Mouse (Mus musculus) neural tube, embryonic 14.5 days (tissue): ENCODE results near the gene Trim45. TPM values are rescaled to one million over a fixed set of nuclear protein-coding genes. Genes with fewer than 3 reads are reported as not detected.

Experiments used
- ATAC-seq: fragments of 200-750 bp; cut with Nextera tagmentation; 2 replicates; pipeline ENCODE4 v1.8.0; 2017; ENCODE audit warnings: low read depth, mild to moderate bottlenecking, moderate TSS enrichment, moderate library complexity
- H3K27ac ChIP-seq: fragments of 300-500 bp; sonication (generic); 2 replicates; pipeline ENCODE4 v1.5.1; 2014; ENCODE audit warnings: low read depth, mild to moderate bottlenecking, control low read depth, low read length, moderate library complexity, mixed read lengths
- H3K27me3 ChIP-seq: fragments of 300-500 bp; sonication (generic); 2 replicates; pipeline ENCODE4 v1.6.1; 2014; ENCODE audit warnings: low read length; ENCODE audit not compliant: control insufficient read depth, insufficient read depth
- H3K36me3 ChIP-seq: fragments of 300-500 bp; sonication (generic); 2 replicates; pipeline ENCODE4 v1.6.1; 2014; ENCODE audit warnings: low read length, mixed read lengths; ENCODE audit not compliant: control insufficient read depth, insufficient read depth
- H3K4me1 ChIP-seq: fragments of 300-500 bp; sonication (generic); 2 replicates; pipeline ENCODE4 v1.6.1; 2014; ENCODE audit warnings: low read length; ENCODE audit not compliant: control insufficient read depth, insufficient read depth
- H3K4me2 ChIP-seq: fragments of 300-500 bp; sonication (generic); 2 replicates; pipeline ENCODE4 v1.6.1; 2014; ENCODE audit warnings: mild to moderate bottlenecking, low read depth, low read length, control low read depth
- H3K4me3 ChIP-seq: fragments of 300-500 bp; sonication (generic); 2 replicates; pipeline ENCODE4 v1.5.1; 2014; ENCODE audit warnings: low read depth, low read length, control low read depth, mixed read lengths
- H3K9ac ChIP-seq: fragments of 300-500 bp; sonication (generic); replicated peaks from 2 replicates; pipeline ENCODE4 v1.6.1; 2014; ENCODE audit warnings: low read depth, mild to moderate bottlenecking, control low read depth, low read length, mixed read lengths
- H3K9me3 ChIP-seq: fragments of 300-500 bp; sonication (generic); 2 replicates; pipeline ENCODE4 v1.6.1; 2016; ENCODE audit warnings: low read length; ENCODE audit not compliant: control insufficient read depth
- WGBS: fragments of 180-500 bp; shearing (Covaris S2); extraction: QIAGEN DNeasy Blood & Tissue Kit; methylation state at CpG from one replicate; pipeline ENCODE4 v1.1.7; 2014; 5-methylcytosine and 5-hydroxymethylcytosine counted together
- polyA plus RNA-seq: library from polyadenylated mRNA; unstranded; fragments of >200 nt; fragmentation: Nextera tagmentation; extraction: Ambion mirVana; gene quantifications from 2 replicates; pipeline ENCODE4 v1.2.1, GENCODE M21; 2014

Gene Trim45
- polyA plus RNA-seq, 1 experiment from 2014 or later: 4.9 TPM

DNA sequence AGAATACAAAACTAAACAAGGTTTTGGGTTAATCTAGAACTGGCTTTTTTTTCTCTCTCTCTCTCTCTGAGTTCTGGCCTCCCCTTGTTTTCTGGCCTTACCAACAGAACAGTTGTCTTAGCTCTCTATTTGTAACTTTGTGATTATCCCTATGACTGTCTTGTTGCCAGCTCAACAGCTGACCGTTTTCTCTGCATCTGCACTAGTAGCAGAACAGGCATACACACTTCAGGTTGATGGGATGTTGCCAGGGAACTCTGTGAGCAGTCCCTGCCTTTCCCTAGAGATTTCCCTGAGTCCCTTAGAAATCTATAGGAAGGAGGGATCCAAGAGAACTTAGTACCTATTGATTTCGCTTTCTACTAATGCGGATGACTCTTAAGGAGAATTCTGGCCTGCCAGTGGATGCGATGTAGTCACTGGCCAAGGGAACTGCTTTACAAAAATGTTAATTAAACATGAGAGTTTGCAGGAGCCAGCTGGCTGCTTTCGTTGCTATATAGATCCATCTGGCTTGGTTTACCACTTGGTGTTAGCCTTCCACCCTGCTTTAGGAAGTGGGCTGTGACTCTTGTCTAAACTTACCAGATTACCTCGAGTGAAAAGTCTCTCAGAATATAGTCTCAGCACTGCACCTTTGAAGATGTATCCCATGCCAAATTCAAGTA is 2.2 kb downstream of the Trim45 start:
- WGBS: 72% methylated on average over 6 of the region's 6 CpGs
- H3K27ac ChIP-seq: no peak overlapping the region
- no peaks in the 10 kb centered on the region for H3K27me3 ChIP-seq
- 0 out of 2 replicates have a peak overlapping the region, but pooled peaks have one; percentile 5 for H3K4me2 ChIP-seq
- H3K36me3 ChIP-seq: 0 out of 2 replicates have a peak, but pooled peaks cover 10% of the 10 kb centered on the region
- H3K4me3 ChIP-seq: no peak overlapping the region
- H3K4me1 ChIP-seq: peaks cover 10% of the 10 kb centered on the region
- H3K9ac ChIP-seq: no peak overlapping the region
- ATAC-seq: no peak
- H3K9me3 ChIP-seq: no peaks in the 10 kb centered on the region

DNA sequence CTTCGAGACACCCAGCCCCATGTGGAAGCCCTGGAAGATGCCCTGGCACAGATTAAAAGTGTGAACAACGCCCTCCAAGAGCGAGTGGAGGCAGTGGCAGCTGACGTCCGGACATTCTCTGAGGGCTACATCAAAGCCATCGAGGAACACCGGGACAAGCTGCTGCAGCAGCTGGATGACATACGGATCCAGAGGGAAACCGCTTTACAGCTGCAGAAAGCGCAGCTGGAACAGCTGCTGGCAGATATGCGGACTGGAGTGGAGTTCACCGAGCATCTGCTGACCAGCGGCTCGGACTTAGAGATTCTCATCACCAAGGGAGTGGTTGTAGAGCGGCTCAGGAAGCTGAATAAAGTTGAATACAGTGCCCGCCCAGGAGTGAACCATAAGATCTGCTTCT is 3.2 kb downstream of the Trim45 start:
- Histone ChIP-seq H3K36me3 (peaks cover 10% of the 10 kb centered on the region; the same call in 1 of the 2 replicates), H3K4me2 (no peak overlapping the region), H3K9me3 (no peaks in the 10 kb centered on the region), H3K4me3 (no peak overlapping the region), H3K4me1 (peaks cover 10% of the 10 kb centered on the region), H3K9ac (no peak overlapping the region), H3K27me3 (no peaks in the 10 kb centered on the region), H3K27ac (no peak overlapping the region)
- no peak for ATAC-seq
- 82% methylated on average over 16 of the region's 16 CpGs for whole genome bisulfite sequencing

DNA sequence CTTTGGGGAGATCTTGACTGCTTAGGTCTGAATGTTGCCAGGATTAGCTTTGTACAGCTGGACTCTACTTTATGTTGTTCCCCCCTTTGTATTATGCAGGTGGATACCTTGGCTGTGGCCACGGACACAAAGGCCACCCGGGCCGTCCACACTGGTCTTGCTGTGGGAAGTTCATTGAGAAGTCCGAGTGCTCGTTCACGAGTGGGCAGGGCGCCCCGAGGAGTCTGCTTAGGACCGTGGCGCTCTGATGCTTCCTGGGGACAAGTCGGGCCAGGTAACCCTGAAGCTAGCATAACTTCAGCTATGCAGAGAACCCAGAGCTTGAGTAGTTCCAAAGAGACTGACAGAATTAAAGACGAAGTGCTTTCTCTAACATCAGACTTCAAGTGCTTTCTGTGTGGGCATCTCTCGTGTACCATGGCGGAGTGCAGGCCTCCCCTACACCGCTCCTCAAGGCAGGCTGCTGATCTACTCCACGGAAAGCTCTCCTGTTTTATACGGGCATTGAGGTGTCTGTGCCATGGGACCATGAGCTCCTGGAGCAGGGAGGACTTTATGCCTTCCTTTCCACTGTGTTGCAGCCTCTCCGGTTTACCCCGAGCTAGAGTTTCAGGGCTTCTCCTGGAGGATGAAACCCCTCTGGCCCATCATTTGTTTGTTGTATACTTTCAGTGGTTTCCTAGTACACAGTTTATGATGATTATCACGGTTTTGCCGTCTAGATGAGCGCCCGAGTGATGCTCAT is 9.5 kb downstream of the Trim45 start:
- Histone ChIP-seq H3K4me2 (no peak overlapping the region), H3K4me3 (no peak overlapping the region)

DNA sequence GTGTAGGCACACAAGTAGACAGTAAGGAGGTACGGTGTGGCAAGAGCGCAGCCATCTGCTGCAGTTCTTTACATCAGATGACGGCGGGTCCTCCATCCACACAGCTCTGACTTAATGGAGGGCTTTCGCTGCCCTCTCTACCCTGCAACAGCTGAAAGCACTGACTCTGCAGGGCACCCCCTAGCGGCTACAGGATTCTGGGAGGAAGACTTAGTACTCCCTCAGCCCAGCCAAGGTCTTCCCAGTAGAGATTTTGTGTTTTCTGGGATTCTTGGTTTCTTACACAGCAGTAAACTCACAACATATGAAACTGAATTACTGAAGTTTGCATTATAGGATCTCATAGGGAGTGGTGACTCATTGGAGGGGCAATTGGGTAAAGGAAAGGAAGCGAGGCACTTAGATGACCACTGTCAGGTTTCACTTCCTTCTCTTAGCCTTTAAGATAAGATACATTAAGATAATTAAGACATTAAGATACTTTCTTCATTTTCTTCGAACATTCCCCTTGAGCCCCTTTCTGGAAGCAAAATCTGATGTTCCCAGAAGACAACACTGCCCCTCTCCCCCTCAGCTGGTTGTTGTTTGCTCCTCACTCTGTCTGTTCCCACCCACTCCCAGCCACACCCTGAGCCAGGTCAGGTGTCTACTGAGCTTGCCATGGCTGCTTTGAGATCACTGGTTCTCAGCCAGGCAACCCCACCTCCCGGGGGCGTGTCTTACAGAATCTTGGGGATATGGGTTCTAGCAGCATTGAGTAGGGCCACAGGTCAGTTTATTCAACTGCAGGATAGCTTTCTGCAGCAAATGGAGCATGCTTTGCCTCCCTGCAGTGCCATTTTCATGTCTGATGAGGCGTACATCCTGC is 10.3 kb downstream of the Trim45 start:
- WGBS: 76% methylated on average over 11 of the region's 11 CpGs
- no peak overlapping the region for H3K9ac ChIP-seq

More for the DNA sequence above, 9.5 kb downstream of the Trim45 start:
- WGBS: 95% methylated on average over 23 of the region's 23 CpGs
- no peaks in the 10 kb centered on the region for H3K9me3 ChIP-seq
- H3K9ac ChIP-seq: no peak overlapping the region
- H3K36me3 ChIP-seq: peaks cover 34% of the 10 kb centered on the region
- no peak overlapping the region for H3K27ac ChIP-seq
- ATAC-seq: no peak
- H3K27me3 ChIP-seq: no peaks in the 10 kb centered on the region
- no peaks in the 10 kb centered on the region; the same call in 1 of the 2 replicates for H3K4me1 ChIP-seq

DNA sequence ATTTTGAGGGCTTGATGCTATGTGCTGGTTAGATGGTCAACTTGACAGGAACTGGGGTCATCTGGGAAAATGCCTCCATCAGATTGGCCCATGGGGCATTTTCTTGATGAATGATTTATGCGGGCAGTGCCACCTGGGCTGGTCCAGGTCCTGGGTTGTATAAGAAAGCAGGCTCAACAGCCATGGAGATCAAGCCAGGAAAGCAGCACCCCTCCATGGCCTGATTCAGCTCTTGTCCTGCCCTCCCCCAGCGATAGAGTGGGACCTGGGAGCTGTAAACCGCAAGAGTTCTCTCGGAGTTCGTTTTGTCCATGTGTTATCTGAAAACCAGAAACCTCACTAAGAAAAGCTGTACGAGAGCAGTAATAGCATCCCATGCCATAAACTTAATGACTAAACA is 13.5 kb downstream of the Trim45 start:
- ATAC-seq: no peak
- Histone ChIP-seq H3K9me3 (no peaks in the 10 kb centered on the region), H3K27me3 (no peaks in the 10 kb centered on the region), H3K4me2 (no peak overlapping the region), H3K4me1 (no peaks in the 10 kb centered on the region), H3K36me3 (peaks cover 24% of the 10 kb centered on the region), H3K27ac (no peak overlapping the region), H3K4me3 (no peak overlapping the region), H3K9ac (no peak overlapping the region)
- WGBS: 66% methylated on average over 6 of the region's 6 CpGs

More for the DNA sequence above, 10.3 kb downstream of the Trim45 start:
- H3K9me3 ChIP-seq: no peaks in the 10 kb centered on the region
- no peaks in the 10 kb centered on the region for H3K4me1 ChIP-seq
- peaks cover 34% of the 10 kb centered on the region for H3K36me3 ChIP-seq
- H3K4me2 ChIP-seq: no peak overlapping the region
- no peaks in the 10 kb centered on the region for H3K27me3 ChIP-seq
- H3K4me3 ChIP-seq: no peak overlapping the region
- no peak overlapping the region for H3K27ac ChIP-seq
- no peak for ATAC-seq

DNA sequence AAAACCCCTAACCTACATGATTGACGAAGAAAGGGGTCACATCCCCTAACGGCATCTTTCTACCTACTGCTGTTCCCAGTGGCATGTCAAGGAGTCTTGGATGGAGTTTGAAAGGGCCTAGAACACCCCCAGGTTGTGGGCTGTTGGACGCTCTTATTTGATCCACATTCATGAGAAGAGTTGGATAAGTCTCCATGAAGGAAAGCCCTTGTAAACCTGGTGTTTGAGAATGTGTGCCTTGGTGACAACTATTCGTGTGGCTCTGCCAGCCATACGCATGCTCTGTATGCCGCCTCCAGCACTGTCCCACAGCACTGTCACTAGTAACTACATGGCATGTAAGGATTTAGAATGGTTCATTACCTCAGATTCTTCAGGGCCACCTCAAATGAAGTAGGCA is 14.2 kb downstream of the Trim45 start:
- H3K36me3 ChIP-seq: peaks cover 23% of the 10 kb centered on the region
- H3K27ac ChIP-seq: no peak overlapping the region
- no peaks in the 10 kb centered on the region for H3K9me3 ChIP-seq
- ATAC-seq: no peak
- WGBS: 93% methylated on average over 6 of the region's 6 CpGs
- no peak overlapping the region for H3K9ac ChIP-seq
- H3K4me2 ChIP-seq: no peak overlapping the region
- no peaks in the 10 kb centered on the region for H3K27me3 ChIP-seq
- no peak overlapping the region for H3K4me3 ChIP-seq
- H3K4me1 ChIP-seq: no peaks in the 10 kb centered on the region

DNA sequence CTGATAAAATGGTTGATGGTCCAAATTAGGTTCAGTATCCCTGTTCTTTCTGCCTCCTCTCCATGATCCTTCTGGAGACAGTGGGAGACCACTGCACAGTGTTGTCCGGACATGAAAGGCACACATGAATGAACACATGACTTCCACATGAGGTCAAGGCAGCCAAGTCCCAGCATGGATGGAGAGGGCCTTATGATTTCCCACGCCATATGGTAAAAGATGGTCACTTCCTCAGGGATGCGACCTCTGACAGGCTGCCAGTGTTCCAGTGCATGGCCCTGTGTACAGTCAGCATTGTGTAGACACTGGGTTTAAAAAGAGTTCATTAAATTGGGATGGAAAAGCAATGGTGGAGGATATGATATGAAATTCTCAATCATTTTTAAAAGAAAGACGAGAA is 16.2 kb downstream of the Trim45 start:
- 96% methylated on average over 4 of the region's 4 CpGs for WGBS
- Histone ChIP-seq H3K9ac (no peak overlapping the region), H3K36me3 (peaks cover 8% of the 10 kb centered on the region), H3K4me1 (no peaks in the 10 kb centered on the region), H3K4me2 (no peak overlapping the region), H3K9me3 (no peaks in the 10 kb centered on the region), H3K27ac (no peak overlapping the region), H3K4me3 (no peak overlapping the region), H3K27me3 (no peaks in the 10 kb centered on the region)
- no peak for ATAC-seq

DNA sequence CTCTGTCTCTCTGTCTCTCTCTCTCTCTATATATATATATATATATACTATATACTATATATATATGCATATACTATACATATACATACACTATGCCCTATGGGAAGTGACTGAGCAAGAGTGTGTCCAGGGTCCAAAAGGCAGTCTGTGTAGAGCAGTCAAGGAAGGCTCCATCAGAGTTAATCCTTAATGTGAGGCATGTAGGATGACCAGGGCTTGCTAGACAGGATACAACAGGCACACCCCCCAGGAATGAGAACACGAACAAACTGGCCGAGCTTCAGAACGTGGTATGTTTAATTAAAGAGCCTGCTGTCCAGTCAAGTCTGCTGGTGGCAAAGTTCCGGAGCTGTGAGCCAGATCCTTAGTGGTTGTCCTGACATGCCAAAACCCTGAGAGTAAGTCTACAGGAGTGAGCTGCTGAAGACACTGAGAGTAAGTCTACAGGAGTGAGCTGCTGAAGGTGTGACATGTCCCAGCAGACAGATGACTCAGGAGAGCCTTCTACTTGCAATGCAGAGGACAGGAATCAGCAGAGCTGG is 18.6 kb downstream of the Trim45 start:
- Histone ChIP-seq H3K27ac (no peak overlapping the region), H3K36me3 (0 out of 2 replicates have a peak, but pooled peaks cover 4% of the 10 kb centered on the region), H3K27me3 (no peaks in the 10 kb centered on the region), H3K4me1 (no peaks in the 10 kb centered on the region), H3K4me3 (no peak overlapping the region), H3K9me3 (no peaks in the 10 kb centered on the region), H3K4me2 (no peak overlapping the region), H3K9ac (no peak overlapping the region)
- WGBS: 92% methylated on average over 4 of the region's 4 CpGs
- no peak for ATAC-seq
